Mouse (Mus musculus) ovary, adult 2 months (tissue): ENCODE measurements around the gene Fam71f1. TPM values are rescaled to one million over a fixed set of nuclear protein-coding genes. Genes with fewer than 3 reads are reported as not detected.

Source experiments
- polyA plus RNA-seq: library from polyadenylated mRNA; depleted of rRNA; stranded (reverse); fragments of >200 nt; gene quantifications from 2 replicates; pipeline ENCODE4 v1.2.3, GENCODE M21; 2012; rRNA removed

Fam71f1 gene
- not detected in 2 replicates for polyA plus RNA-seq

GRCm38 (mm10) chr6:29318879-29319278, at the start of gene Fam71f1:
Fam71f1 (plus strand) TSS chr6:29319140.

GRCm38 (mm10) chr6:29272312-29273072, 46.4 kb upstream of the Fam71f1 start, which contains the start of gene Hilpda:
Hilpda (plus strand) TSS chr6:29272488.

GRCm38 (mm10) chr6:29279293-29279692, 39.6 kb upstream of the Fam71f1 start, which contains the start of gene Fam71f2:
Fam71f2 (plus strand) TSS chr6:29279593.

GRCm38 (mm10) chr6:29347665-29348370, 28.9 kb downstream of the Fam71f1 start, which contains the start of gene Calu:
Calu (plus strand) TSS chr6:29348069.

Other genes starting within 250 kb of the Fam71f1 start
- gene Rbm28, start 154.1 kb upstream of the Fam71f1 start, polyA plus RNA-seq: 5.3 and 6.7 TPM in 2 replicates
- gene Prrt4, start 139.6 kb upstream of the Fam71f1 start, polyA plus RNA-seq: 22.1 and 26.0 TPM in 2 replicates
- gene Impdh1, start 102.8 kb upstream of the Fam71f1 start, polyA plus RNA-seq: 95.8 and 102 TPM in 2 replicates
- gene Hilpda, start 46.7 kb upstream of the Fam71f1 start, polyA plus RNA-seq: 16.4 and 19.0 TPM in 2 replicates
- 0.78 and 0.97 TPM in 2 replicates for gene Fam71f2, start 39.5 kb upstream of the Fam71f1 start, polyA plus RNA-seq
- gene Calu, start 28.9 kb downstream of the Fam71f1 start, polyA plus RNA-seq: 50.6 and 64.4 TPM in 2 replicates
- gene Opn1sw, start 69.3 kb downstream of the Fam71f1 start, polyA plus RNA-seq: 0.70 and 1.8 TPM in 2 replicates
- gene Ccdc136, start 77.2 kb downstream of the Fam71f1 start, polyA plus RNA-seq: 10.6 and 13.4 TPM in 2 replicates
- 30.3 and 40.6 TPM in 2 replicates for gene Flnc, start 114.1 kb downstream of the Fam71f1 start, polyA plus RNA-seq
- gene Atp6v1f, start 148.6 kb downstream of the Fam71f1 start, polyA plus RNA-seq: 265 TPM in 2 replicates
- not detected in 2 replicates for gene Atp6v1fnb, start 152.3 kb downstream of the Fam71f1 start, polyA plus RNA-seq
- gene Kcp, start 188.8 kb downstream of the Fam71f1 start, polyA plus RNA-seq: 35.8 and 41.1 TPM in 2 replicates
- 22.0 and 22.5 TPM in 2 replicates for gene Irf5, start 207.5 kb downstream of the Fam71f1 start, polyA plus RNA-seq